Mouse (Mus musculus) limb, embryonic 14.5 days (tissue): Measurements from ENCODE around the gene E2f2. TPM values are rescaled to one million over a fixed set of nuclear protein-coding genes. Genes with fewer than 3 reads are reported as not detected.

Source experiments
- ATAC-seq: fragments of 200-750 bp; cut with Nextera tagmentation; 2 replicates; pipeline ENCODE4 v1.8.0; 2017; ENCODE audit warnings: low read depth, moderate number of reproducible peaks, moderate TSS enrichment; ENCODE audit not compliant: low FRiP score
- DNase-seq: peaks from one replicate; pipeline ENCODE4 v3.0.0-alpha.2; 2015; ENCODE audit warnings: low spot score
- H3K27ac ChIP-seq: fragments of 300-500 bp; sonication (generic); replicated peaks from 2 replicates; pipeline ENCODE4 v1.5.1; 2014; ENCODE audit warnings: low read depth, mild to moderate bottlenecking, low read length, moderate library complexity, mixed read lengths
- H3K27me3 ChIP-seq: fragments of 300-500 bp; sonication (generic); 2 replicates; pipeline ENCODE4 v1.6.1; 2014; ENCODE audit warnings: low read length, mixed read lengths; ENCODE audit not compliant: control insufficient read depth, insufficient read depth
- H3K36me3 ChIP-seq: fragments of 300-500 bp; sonication (generic); 2 replicates; pipeline ENCODE4 v1.6.1; 2014; ENCODE audit warnings: mild to moderate bottlenecking, low read length, moderate library complexity, mixed read lengths; ENCODE audit not compliant: control insufficient read depth, insufficient read depth
- H3K4me1 ChIP-seq: fragments of 300-500 bp; sonication (generic); 2 replicates; pipeline ENCODE4 v1.6.1; 2014; ENCODE audit warnings: antibody characterized with exemption, low read length, mixed read lengths; ENCODE audit not compliant: control insufficient read depth, insufficient read depth
- H3K4me2 ChIP-seq: fragments of 300-500 bp; sonication (generic); replicated peaks from 2 replicates; pipeline ENCODE4 v1.6.1; 2014; ENCODE audit warnings: low read depth, mild to moderate bottlenecking, low read length, moderate library complexity; ENCODE audit not compliant: severe bottlenecking
- H3K4me3 ChIP-seq: fragments of 300-500 bp; sonication (generic); replicated peaks from 2 replicates; pipeline ENCODE4 v1.5.1; 2014; ENCODE audit warnings: low read length
- H3K9ac ChIP-seq: fragments of 300-500 bp; sonication (generic); 2 replicates; pipeline ENCODE4 v1.6.1; 2014; ENCODE audit warnings: mild to moderate bottlenecking, low read depth, low read length, moderate library complexity; ENCODE audit not compliant: severe bottlenecking
- H3K9me3 ChIP-seq: fragments of 300-500 bp; sonication (generic); 2 replicates; pipeline ENCODE4 v1.6.1; 2016; ENCODE audit warnings: low read length; ENCODE audit not compliant: control insufficient read depth
- POLR2A ChIP-seq: fragments of 200-500 bp; IDR thresholded peaks from 2 replicates; pipeline ENCODE4 v1.8.0; 2012; ENCODE audit warnings: inconsistent platforms, mild to moderate bottlenecking, moderate library complexity, borderline replicate concordance; ENCODE audit not compliant: insufficient read depth, insufficient read length; ENCODE audit errors: extremely low read depth
- WGBS: fragments of 180-500 bp; shearing (Covaris S2); extraction: QIAGEN DNeasy Blood & Tissue Kit; methylation state at CpG from one replicate; pipeline ENCODE4 v1.1.7; 2014; 5-methylcytosine and 5-hydroxymethylcytosine counted together
- polyA plus RNA-seq, 2 experiments: library from polyadenylated mRNA; depleted of rRNA in 1 of 2; stranded (reverse) in 1 of 2; unstranded in 1 of 2; fragments of >200 nt; fragmentation: Nextera tagmentation in 1 of 2; extraction: Ambion mirVana in 1 of 2; gene quantifications; 2 replicates each; pipeline versions ENCODE4 v1.2.1 to v1.2.3; 2012 to 2014

Gene E2f2
- polyA plus RNA-seq, 2 experiments: 6.8 to 8.9 TPM

- peak overlapping the region; percentile 30 for H3K4me3 ChIP-seq
- TF ChIP-seq POLR2A: no peak
- peaks cover 8% of the 10 kb centered on the region for H3K36me3 ChIP-seq
- H3K4me2 ChIP-seq: peak overlapping the region; percentile 58
- 16% methylated on average over 23 of the region's 23 CpGs for WGBS
- peaks cover 17% of the 10 kb centered on the region for H3K4me1 ChIP-seq
- 0 out of 2 replicates have a peak overlapping the region, but pooled peaks have one; percentile 35 for H3K27ac ChIP-seq
- H3K9ac ChIP-seq: peak overlapping the region; percentile 18; the same call in 1 of the 2 replicates
- no peaks in the 10 kb centered on the region for H3K27me3 ChIP-seq
- H3K9me3 ChIP-seq: no peaks in the 10 kb centered on the region
- ATAC-seq (peak; percentile 83), DNase-seq (peak; percentile 60)
Observed at GRCm38 (mm10) chr4:136180408-136181330, 8.5 kb downstream of the E2f2 start.

GRCm38 (mm10) chr4:136181367-136181766, 9.2 kb downstream of the E2f2 start:
- peak overlapping the region; percentile 24; the same call in 1 of the 2 replicates for H3K4me2 ChIP-seq
- peaks cover 10% of the 10 kb centered on the region for H3K36me3 ChIP-seq
- H3K4me1 ChIP-seq: peaks cover 17% of the 10 kb centered on the region
- DNase-seq: no peak
- no peak for ATAC-seq
- 0 out of 2 replicates have a peak overlapping the region, but pooled peaks have one; percentile 19 for H3K27ac ChIP-seq
- H3K27me3 ChIP-seq: no peaks in the 10 kb centered on the region
- no peaks in the 10 kb centered on the region for H3K9me3 ChIP-seq
- no peak overlapping the region for H3K9ac ChIP-seq
- no peak for TF ChIP-seq POLR2A
- H3K4me3 ChIP-seq: no peak overlapping the region
- 28% methylated on average over 12 of the region's 12 CpGs for WGBS

GRCm38 (mm10) chr4:136185375-136185774, 13.2 kb downstream of the E2f2 start:
- H3K9ac ChIP-seq: no peak overlapping the region
- no peak for ATAC-seq

GRCm38 (mm10) chr4:136186315-136186714, 14.1 kb downstream of the E2f2 start:
- Histone ChIP-seq H3K4me3 (no peak overlapping the region), H3K27ac (no peak overlapping the region), H3K4me2 (no peak overlapping the region), H3K9me3 (no peaks in the 10 kb centered on the region), H3K9ac (no peak overlapping the region), H3K36me3 (peaks cover 36% of the 10 kb centered on the region), H3K4me1 (no peaks in the 10 kb centered on the region; the same call in 1 of the 2 replicates), H3K27me3 (no peaks in the 10 kb centered on the region)
- ATAC-seq: no peak
- no peak for TF ChIP-seq POLR2A
- 84% methylated on average over 8 of the region's 8 CpGs for WGBS
- no peak for DNase-seq

More at GRCm38 (mm10) chr4:136185375-136185774, 13.2 kb downstream of the E2f2 start:
- no peak for DNase-seq
- H3K4me2 ChIP-seq: no peak overlapping the region
- no peak for TF ChIP-seq POLR2A
- WGBS: 76% methylated on average over 9 of the region's 9 CpGs
- no peak overlapping the region for H3K27ac ChIP-seq
- peaks cover 8% of the 10 kb centered on the region for H3K4me1 ChIP-seq
- H3K36me3 ChIP-seq: peaks cover 36% of the 10 kb centered on the region
- no peak overlapping the region for H3K4me3 ChIP-seq
- H3K9me3 ChIP-seq: no peaks in the 10 kb centered on the region
- no peaks in the 10 kb centered on the region for H3K27me3 ChIP-seq

- 83% methylated on average over 23 of the region's 23 CpGs for WGBS
- Histone ChIP-seq H3K27me3 (no peaks in the 10 kb centered on the region), H3K36me3 (peaks cover 36% of the 10 kb centered on the region), H3K4me2 (no peak overlapping the region), H3K4me3 (no peak overlapping the region), H3K9me3 (no peaks in the 10 kb centered on the region), H3K27ac (no peak overlapping the region), H3K9ac (no peak overlapping the region), H3K4me1 (no peaks in the 10 kb centered on the region)
- DNase-seq: no peak
- TF ChIP-seq POLR2A: no peak
- no peak for ATAC-seq
Observed at GRCm38 (mm10) chr4:136186739-136187472, 14.7 kb downstream of the E2f2 start.
